Mouse (Mus musculus): ENCODE data around the gene Habp2. TPM values are rescaled to one million over a fixed set of nuclear protein-coding genes. Genes with fewer than 3 reads are reported as not detected.
A peak's percentile ranks its signal among the peaks of the same experiment; 100 is the strongest.

The Habp2 gene
- total and polyA plus RNA-seq, 3 experiments = not detected

DNA sequence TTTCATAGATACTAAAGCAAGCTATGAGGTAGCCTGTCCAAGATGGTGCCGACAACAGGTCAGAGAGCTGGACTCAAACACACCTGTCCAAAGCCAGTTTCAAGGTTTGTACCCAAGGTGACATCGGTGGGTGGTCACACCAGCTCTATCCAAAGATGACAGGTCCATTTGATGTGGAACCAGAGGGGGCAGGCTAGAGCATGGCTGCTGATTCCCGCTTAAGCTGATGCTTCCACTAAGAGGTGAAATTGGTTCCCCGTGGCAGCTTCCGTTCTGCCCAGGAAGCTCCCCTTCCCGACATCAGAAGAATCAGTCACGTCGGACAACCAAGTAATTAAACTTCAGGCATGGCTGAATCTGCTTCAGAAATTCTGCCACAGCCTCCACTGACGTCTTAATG is 5.4 kb downstream of the Habp2 start:
- no peak overlapping the region for H3K4me3 ChIP-seq (replicated peaks in 1 of 3; ENCODE audit: low read depth in 2 of 3, low read length in 2 of 3, poor library complexity in 1 of 3)

DNA sequence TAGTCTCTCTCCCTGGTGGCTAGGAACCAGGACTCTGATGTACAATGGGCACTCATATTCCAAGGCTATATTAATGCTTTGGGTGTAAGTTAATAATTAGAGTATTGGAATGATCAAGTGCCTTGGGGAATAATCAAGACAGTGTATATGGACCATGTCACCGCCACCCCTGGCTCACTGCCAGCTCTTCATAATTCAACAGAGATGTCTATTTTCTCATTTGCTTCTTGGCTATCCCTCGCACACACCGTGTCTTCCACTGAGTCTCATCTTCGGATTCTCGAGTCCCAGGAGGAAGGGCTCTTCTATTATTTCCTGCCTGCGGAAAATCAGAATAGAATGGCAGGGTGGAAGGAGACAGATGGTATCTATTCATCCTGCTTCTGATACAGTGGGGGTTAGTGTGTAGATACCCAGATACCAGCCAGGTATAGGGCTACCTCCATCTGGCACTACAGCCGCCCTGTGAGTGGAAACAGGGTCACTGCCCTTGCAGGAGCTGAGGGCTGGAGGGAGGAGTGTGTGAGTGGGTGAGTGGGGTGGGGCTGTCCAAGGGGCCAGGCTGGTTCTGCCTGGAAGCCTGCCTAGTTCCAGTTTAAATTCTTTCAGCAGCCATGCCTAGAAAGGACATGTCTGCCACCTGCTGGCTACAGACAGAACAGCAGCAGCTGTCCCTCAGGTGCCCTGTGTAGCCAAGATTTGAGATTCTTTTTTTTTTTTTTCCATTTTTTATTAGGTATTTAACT is 7.9 kb downstream of the Habp2 start:
- H3K27ac ChIP-seq (ENCODE audit: insufficient read depth, low read depth) = no peak overlapping the region
- no peak overlapping the region for H3K4me3 ChIP-seq (replicated peaks in 1 of 3; ENCODE audit: low read depth in 2 of 3, low read length in 2 of 3, poor library complexity in 1 of 3)
- peak; percentile 39 for DNase-seq (ENCODE audit: extremely low read depth)
- peaks cover 5 to 7% of the 10 kb centered on the region in 2 experiments; a peak in 2 of 4 replicates for H3K4me1 ChIP-seq (ENCODE audit: control insufficient read depth in 1 of 2, insufficient read depth in 2 of 2)
- H3K9me3 ChIP-seq (replicated peaks; ENCODE audit: low read length) = no peaks in the 10 kb centered on the region
- no peak overlapping the region for H3K9ac ChIP-seq (ENCODE audit: insufficient read depth, low read depth)
- no peak overlapping the region for H3K4me2 ChIP-seq (ENCODE audit: insufficient read depth, low read depth, poor library complexity, severe bottlenecking)
- in situ Hi-C loops (cut with MboI; ENCODE audit: low pct_ligation_motif_present, low pct_unique_long_range_greater_than_20kb, low sequenced_read_pairs) (no loop called here), dilution Hi-C loops (cut with MboI; ENCODE audit: extremely low pct_ligation_motif_present, extremely low pct_unique_long_range_greater_than_20kb, low sequenced_read_pairs) (no loop called here)
- no peaks in the 10 kb centered on the region for H3K79me2 ChIP-seq (replicated peaks; ENCODE audit: control insufficient read depth, extremely low read depth, insufficient read depth, poor library complexity, severe bottlenecking)
- no peaks in the 10 kb centered on the region for H3K36me3 ChIP-seq (replicated peaks in 1 of 2; ENCODE audit: control insufficient read depth in 1 of 2, insufficient read depth in 1 of 2, low read length in 1 of 2)
- H3K27me3 ChIP-seq (replicated peaks) = peaks cover 85% of the 10 kb centered on the region
- TF ChIP-seq CTCF (conservative IDR thresholded peaks at IDR 0.05 in 1 of 2, IDR thresholded peaks at IDR 0.05 in 1 of 2; ENCODE audit: low read depth in 2 of 2, low read length in 2 of 2) (peak in 1 of 2 experiments; percentile 75; a peak in 3 of 4 replicates), RCOR1 (conservative IDR thresholded peaks at IDR 0.05; ENCODE audit: low read depth, low read length) (no peak), RAD21 (IDR thresholded peaks at IDR 0.05; ENCODE audit: low read depth, low read length) (peak; percentile 60), SMC3 (IDR thresholded peaks at IDR 0.05; ENCODE audit: low read depth, low read length) (peak; percentile 49), TCF12 (IDR thresholded peaks at IDR 0.05; ENCODE audit: low read depth, low read length) (no peak), USF1 (IDR thresholded peaks at IDR 0.05; ENCODE audit: low read depth, low read length) (no peak)

More for the DNA sequence above, 5.4 kb downstream of the Habp2 start:
- TF ChIP-seq CTCF (conservative IDR thresholded peaks at IDR 0.05 in 1 of 2, IDR thresholded peaks at IDR 0.05 in 1 of 2; ENCODE audit: low read depth in 2 of 2, low read length in 2 of 2) = peak in 1 of 2 experiments; percentile 34; a peak in 2 of 4 replicates
- no peak for TF ChIP-seq POLR2AphosphoS2 (IDR thresholded peaks at IDR 0.05; ENCODE audit: low read depth, low read length)
- no peak overlapping the region for H3K9ac ChIP-seq (ENCODE audit: insufficient read depth, low read depth)
- peaks cover 86% of the 10 kb centered on the region for H3K27me3 ChIP-seq (replicated peaks)
- DNase-seq (ENCODE audit: extremely low read depth) = no peak
- in situ Hi-C loops (cut with MboI; ENCODE audit: low pct_ligation_motif_present, low pct_unique_long_range_greater_than_20kb, low sequenced_read_pairs) = no loop called here
- no peak overlapping the region for H3K4me2 ChIP-seq (ENCODE audit: insufficient read depth, low read depth, poor library complexity, severe bottlenecking)
- H3K36me3 ChIP-seq (replicated peaks in 1 of 2; ENCODE audit: control insufficient read depth in 1 of 2, insufficient read depth in 1 of 2, low read length in 1 of 2) = no peaks in the 10 kb centered on the region
- H3K9me3 ChIP-seq (replicated peaks; ENCODE audit: low read length) = no peaks in the 10 kb centered on the region
- dilution Hi-C loops (cut with MboI; ENCODE audit: extremely low pct_ligation_motif_present, extremely low pct_unique_long_range_greater_than_20kb, low sequenced_read_pairs) = no loop called here
- H3K79me2 ChIP-seq (replicated peaks; ENCODE audit: control insufficient read depth, extremely low read depth, insufficient read depth, poor library complexity, severe bottlenecking) = no peaks in the 10 kb centered on the region
- no peak overlapping the region for H3K27ac ChIP-seq (ENCODE audit: insufficient read depth, low read depth)
- peaks cover 5 to 7% of the 10 kb centered on the region in 2 experiments; a peak in 2 of 4 replicates for H3K4me1 ChIP-seq (ENCODE audit: control insufficient read depth in 1 of 2, insufficient read depth in 2 of 2)

DNA sequence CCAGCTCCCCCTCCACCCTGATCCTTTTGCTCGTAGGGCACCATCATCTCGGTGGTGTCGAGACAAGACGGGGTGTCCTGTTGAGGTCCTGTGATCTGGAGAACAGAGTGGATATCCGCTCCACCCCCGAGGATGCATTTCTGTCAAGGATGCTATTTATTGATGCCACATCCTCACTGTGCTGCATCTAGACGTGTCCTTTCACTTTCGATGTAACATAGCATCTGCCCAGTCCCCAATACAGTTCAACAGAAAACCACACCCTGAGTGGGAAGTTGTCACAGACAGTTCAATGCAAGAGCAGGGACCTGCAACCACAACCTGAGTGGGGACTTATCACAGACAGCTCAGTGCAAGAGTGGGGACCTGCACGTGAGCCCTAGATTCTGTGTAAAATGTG is 9.7 kb downstream of the Habp2 start:
- dilution Hi-C loops (cut with MboI; ENCODE audit: extremely low pct_ligation_motif_present, extremely low pct_unique_long_range_greater_than_20kb, low sequenced_read_pairs) (no loop called here), in situ Hi-C loops (cut with MboI; ENCODE audit: low pct_ligation_motif_present, low pct_unique_long_range_greater_than_20kb, low sequenced_read_pairs) (no loop called here)
- Histone ChIP-seq H3K27me3 (replicated peaks) (peaks cover 80% of the 10 kb centered on the region), H3K4me2 (ENCODE audit: insufficient read depth, low read depth, poor library complexity, severe bottlenecking) (peak overlapping the region; percentile 0), H3K9me3 (replicated peaks; ENCODE audit: low read length) (no peaks in the 10 kb centered on the region), H3K27ac (ENCODE audit: insufficient read depth, low read depth) (no peak overlapping the region), H3K9ac (ENCODE audit: insufficient read depth, low read depth) (no peak overlapping the region), H3K79me2 (replicated peaks; ENCODE audit: control insufficient read depth, extremely low read depth, insufficient read depth, poor library complexity, severe bottlenecking) (no peaks in the 10 kb centered on the region), H3K4me3 (replicated peaks in 1 of 3; ENCODE audit: low read depth in 2 of 3, low read length in 2 of 3, poor library complexity in 1 of 3) (peak overlapping the region in 1 of 3 experiments; percentile 45), H3K36me3 (replicated peaks in 1 of 2; ENCODE audit: control insufficient read depth in 1 of 2, insufficient read depth in 1 of 2, low read length in 1 of 2) (no peaks in the 10 kb centered on the region), H3K4me1 (ENCODE audit: control insufficient read depth in 1 of 2, insufficient read depth in 2 of 2) (peaks cover 5 to 7% of the 10 kb centered on the region in 2 experiments; a peak in 2 of 4 replicates)
- no peak for DNase-seq (ENCODE audit: extremely low read depth)
- TF ChIP-seq BHLHE40 (IDR thresholded peaks at IDR 0.05; ENCODE audit: low read depth, low read length) (peak; percentile 30; the same call in 1 of the 2 replicates), JUND (conservative IDR thresholded peaks at IDR 0.05; ENCODE audit: low read depth, low read length) (no peak)

Measured in CH12.LX (cell line).